Mouse (Mus musculus): ENCODE results near the gene Uba52.

DNA sequence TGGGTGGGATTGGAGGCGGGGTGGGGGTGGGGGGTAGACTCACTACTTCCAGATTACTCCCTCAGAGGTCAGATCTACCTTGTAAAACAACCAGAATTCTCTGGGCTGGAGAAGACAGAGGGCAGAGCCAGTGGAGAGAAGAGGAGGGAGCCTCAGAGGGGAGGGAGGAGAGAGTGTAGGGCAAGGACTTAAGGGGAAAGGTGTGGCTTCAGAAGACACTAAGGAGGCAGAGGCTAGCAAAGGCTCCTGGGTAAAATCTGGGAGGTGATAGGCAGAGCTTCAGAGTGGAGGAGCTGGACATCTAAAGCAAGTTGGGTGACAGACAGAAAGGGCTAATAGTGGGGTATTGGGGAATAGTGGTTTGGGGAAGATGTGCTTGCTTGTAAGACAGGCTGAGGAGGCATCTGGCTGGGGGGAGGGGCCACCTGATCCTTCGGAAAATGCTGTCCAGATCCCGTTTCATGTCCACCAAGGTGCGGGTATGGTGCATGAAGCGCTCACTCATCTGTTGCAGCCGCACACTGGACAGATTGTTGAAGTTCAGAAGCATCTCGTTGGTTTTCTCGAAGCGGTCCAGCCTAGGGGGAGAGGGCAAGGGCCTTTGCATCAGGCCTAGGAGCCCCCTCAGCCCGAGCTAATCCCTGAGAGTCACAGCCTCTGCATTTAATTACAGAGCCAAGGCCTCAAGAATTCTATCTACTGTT lies 7.5 kb upstream of the Uba52 start:
- TF ChIP-seq CTCF (IDR thresholded peaks at IDR 0.05; ENCODE audit: borderline replicate concordance, insufficient read depth, low read length) = no peak
- no peak for TF ChIP-seq POLR2A (IDR thresholded peaks at IDR 0.05; ENCODE audit: low read depth, low read length)
